Mouse (Mus musculus) sigmoid colon, adult 10 weeks (tissue): ENCODE measurements around the gene Mab21l2. TPM values are rescaled to one million over a fixed set of nuclear protein-coding genes. Genes with fewer than 3 reads are reported as not detected.

ENCODE experiments used
- polyA plus RNA-seq: library from polyadenylated mRNA; stranded (reverse); fragments of 350-450 nt; fragmentation: Illumina TruSeq; extraction: RNeasy Lipid Tissue Mini Kit (QIAGEN cat#74804); gene quantifications from one replicate; pipeline ENCODE4 v1.2.3, GENCODE M21; 2014; ENCODE audit warnings: low read depth, low replicate concordance

Gene Mab21l2
- polyA plus RNA-seq, result 26.0 TPM

DNA sequence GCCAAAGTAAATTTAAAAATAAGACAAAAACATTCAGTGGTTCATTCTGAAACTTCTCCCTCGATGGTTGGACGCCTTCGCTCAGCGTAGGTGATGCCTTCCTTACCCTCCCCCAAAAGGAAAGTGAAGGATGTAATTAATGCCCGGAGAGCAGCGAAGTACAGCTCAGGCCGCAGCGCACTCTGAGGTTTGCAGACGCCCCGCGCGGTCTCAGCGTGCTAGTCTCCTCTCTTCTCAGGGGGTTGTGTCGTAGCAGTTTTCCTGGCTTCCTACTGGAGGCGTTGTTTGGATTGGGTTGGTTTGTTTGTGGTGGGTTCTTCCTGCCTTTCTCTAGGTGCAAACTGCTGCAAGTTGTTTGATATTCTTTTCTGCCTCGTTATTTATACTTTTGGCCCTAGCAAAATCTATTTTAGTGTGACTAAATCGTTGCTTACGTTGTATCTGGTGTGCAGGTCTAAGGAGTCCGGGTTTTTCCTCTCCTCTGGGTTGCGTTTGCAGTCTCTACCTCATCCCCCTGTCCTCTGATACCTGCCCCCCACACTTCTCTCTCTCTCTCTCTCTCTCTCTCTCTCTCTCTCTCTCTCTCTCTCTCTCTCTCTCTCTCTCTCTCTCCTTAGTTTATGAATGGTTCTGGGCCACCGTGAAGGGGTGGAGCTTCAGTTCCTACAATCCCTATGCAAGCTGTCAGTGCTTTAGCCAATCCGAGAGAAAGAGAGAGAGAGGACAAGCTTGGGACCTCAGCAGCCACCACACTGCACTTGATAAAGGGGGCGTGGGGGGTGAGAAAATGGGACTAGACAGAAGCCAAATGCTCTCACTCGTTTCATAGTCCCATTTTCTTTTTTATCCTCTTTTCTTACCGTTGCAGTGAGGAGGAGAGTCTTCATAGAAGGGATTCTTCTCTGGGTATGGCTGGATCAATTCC is at the start of gene Mab21l2:
Mab21l2 (minus strand) TSS at position 539 of the 925 bp plus-strand sequence.

